Mouse (Mus musculus) Muller cell, postnatal 12 days (primary cell): Measurements from ENCODE around the gene Cdc20b.

Experiments
- DNase-seq: peaks from one replicate; pipeline ENCODE4 v3.0.0-alpha.2; 2015; ENCODE audit errors: inconsistent ontology term

Gene Cdc20b

GRCm38 (mm10) chr13:113031351-113031750 is 3.6 kb upstream of the Cdc20b start:
- DNase-seq: no peak

- DNase-seq: peak; percentile 48
Measured at GRCm38 (mm10) chr13:113031792-113032571, 2.9 kb upstream of the Cdc20b start.

- no peak for DNase-seq
Measured at GRCm38 (mm10) chr13:113032831-113033230, 2.1 kb upstream of the Cdc20b start.

- DNase-seq: no peak
Measured at GRCm38 (mm10) chr13:113034271-113034886, 532 bp upstream of the Cdc20b start.

GRCm38 (mm10) chr13:113035852-113036251 is 941 bp downstream of the Cdc20b start:
- DNase-seq: peak; percentile 84

GRCm38 (mm10) chr13:113044876-113045275 is 10.0 kb downstream of the Cdc20b start:
- DNase-seq: no peak

GRCm38 (mm10) chr13:113045458-113046110 is 10.7 kb downstream of the Cdc20b start:
- peak; percentile 39 for DNase-seq

- peak; percentile 83 for DNase-seq
Measured at GRCm38 (mm10) chr13:113046211-113046883, 11.4 kb downstream of the Cdc20b start, which contains the start of gene Gpx8. Gene Gpx8 (minus strand): TSS chr13:113046410.

- no peak for DNase-seq
Measured at GRCm38 (mm10) chr13:113047018-113047417, 12.1 kb downstream of the Cdc20b start.

- DNase-seq: no peak
Measured at GRCm38 (mm10) chr13:113047647-113048046, 12.7 kb downstream of the Cdc20b start.

- no peak for DNase-seq
Measured at GRCm38 (mm10) chr13:113054230-113054629, 19.3 kb downstream of the Cdc20b start.

GRCm38 (mm10) chr13:113055826-113056225 is 20.9 kb downstream of the Cdc20b start:
- DNase-seq: no peak

- no peak for DNase-seq
Measured at GRCm38 (mm10) chr13:113061746-113062145, 26.8 kb downstream of the Cdc20b start.

- DNase-seq: no peak
Measured at GRCm38 (mm10) chr13:113064542-113064941, 29.6 kb downstream of the Cdc20b start.

GRCm38 (mm10) chr13:113079021-113079420 is 44.1 kb downstream of the Cdc20b start:
- DNase-seq: no peak

- DNase-seq: no peak
Measured at GRCm38 (mm10) chr13:113082101-113082500, 47.2 kb downstream of the Cdc20b start.

- no peak for DNase-seq
Measured at GRCm38 (mm10) chr13:113084732-113085131, 49.8 kb downstream of the Cdc20b start.

GRCm38 (mm10) chr13:113087226-113088017 is 52.5 kb downstream of the Cdc20b start:
- DNase-seq: no peak

- DNase-seq: no peak
Measured at GRCm38 (mm10) chr13:113090489-113090888, 55.6 kb downstream of the Cdc20b start.

- no peak for DNase-seq
Measured at GRCm38 (mm10) chr13:113094618-113095017, 59.7 kb downstream of the Cdc20b start.

- no peak for DNase-seq
Measured at GRCm38 (mm10) chr13:113097011-113097410, 62.1 kb downstream of the Cdc20b start.
